Comparison of ENCODE assay signal across 21 mouse cellular contexts in genomic region chr5:118661751-118662150, GRCm38 (mm10).
"Had no signal": no experiment of that assay in that cellular context is flagged by ENCODE, and none has a peak within 500 bp of the region (broad histone marks: within the 10 kb centered on the region; RNA-seq: fewer than 3 reads in every experiment).

No protein-coding gene starts in this region.

- H3K36me3 ChIP-seq: lung, embryonic 15.5 days; midbrain, embryonic 13.5 days; midbrain, embryonic 15.5 days; neural tube, embryonic 13.5 days; neural tube, embryonic 15.5 days had no signal

- H3K9me3 ChIP-seq: liver, embryonic 15.5 days; lung, embryonic 15.5 days; megakaryocyte, embryonic 14.5 days; midbrain, embryonic 13.5 days; midbrain, embryonic 15.5 days; neural tube, embryonic 13.5 days; neural tube, embryonic 15.5 days had no signal

- ATAC-seq: liver, postnatal 0 days; lung, postnatal 0 days; midbrain, embryonic 13.5 days; midbrain, embryonic 15.5 days had no signal

- H3K9ac ChIP-seq: liver, embryonic 15.5 days; liver, postnatal 0 days; lung, embryonic 15.5 days; midbrain, embryonic 13.5 days; midbrain, embryonic 15.5 days; neural tube, embryonic 13.5 days; neural tube, embryonic 15.5 days had no signal

- H3K27me3 ChIP-seq: liver, embryonic 15.5 days; lung, embryonic 15.5 days; megakaryocyte, embryonic 14.5 days; midbrain, embryonic 15.5 days; neural tube, embryonic 13.5 days; neural tube, embryonic 15.5 days had no signal

- H3K27ac ChIP-seq: liver, embryonic 15.5 days; lung, embryonic 15.5 days; macrophage; midbrain, embryonic 13.5 days; midbrain, embryonic 15.5 days; neural tube, embryonic 13.5 days; neural tube, embryonic 15.5 days had no signal

- H3K4me2 ChIP-seq: liver, embryonic 15.5 days; lung, embryonic 15.5 days; midbrain, embryonic 11.5 days; midbrain, embryonic 13.5 days; midbrain, embryonic 15.5 days; neural tube, embryonic 13.5 days; neural tube, embryonic 15.5 days had no signal

- DNase-seq: liver, postnatal 0 days; lung, adult 2 months; lung, postnatal 14 days; lung, postnatal 36 days; retina, postnatal 1 day; right cerebral cortex, adult 18-20 months; right cerebral cortex, postnatal 25 days; right cerebral cortex, postnatal 4 days; spleen, adult 18-20 months; thymus, adult 18-20 months; thymus, postnatal 25 days had no signal

- H3K4me3 ChIP-seq: liver, embryonic 15.5 days; lung, embryonic 15.5 days; megakaryocyte, embryonic 14.5 days; midbrain, embryonic 13.5 days; midbrain, embryonic 15.5 days; neural tube, embryonic 13.5 days; neural tube, embryonic 15.5 days had no signal
